Mouse (Mus musculus): ENCODE results near the gene Fer1l5. TPM values are rescaled to one million over a fixed set of nuclear protein-coding genes. Genes with fewer than 3 reads are reported as not detected.

Gene Fer1l5
- polyA plus RNA-seq, 1 experiment: not detected

GRCm38 (mm10) chr1:36404531-36404930 is 32.4 kb downstream of the Fer1l5 start:
- 70% methylated on average over 6 of the region's 6 CpGs for WGBS
- no peak for DNase-seq (ENCODE audit: low read depth, low spot score)

- DNase-seq (ENCODE audit: low read depth, low spot score): no peak
Measured at GRCm38 (mm10) chr1:36429511-36429910, 57.4 kb downstream of the Fer1l5 start.

GRCm38 (mm10) chr1:36432999-36433398 is 60.9 kb downstream of the Fer1l5 start:
- DNase-seq (ENCODE audit: low read depth, low spot score): no peak
- 74% methylated on average over 4 of the region's 4 CpGs for WGBS

More at GRCm38 (mm10) chr1:36429511-36429910, 57.4 kb downstream of the Fer1l5 start:
- WGBS: 96% methylated on average over 2 of the region's 2 CpGs

- WGBS: 94% methylated on average over 3 of the region's 3 CpGs
- DNase-seq (ENCODE audit: low read depth, low spot score): no peak
Measured at GRCm38 (mm10) chr1:36433616-36434015, 61.5 kb downstream of the Fer1l5 start.

- no peak for DNase-seq (ENCODE audit: low read depth, low spot score)
- WGBS: 79% methylated on average over 4 of the region's 4 CpGs
Measured at GRCm38 (mm10) chr1:36435071-36435470, 63.0 kb downstream of the Fer1l5 start.

GRCm38 (mm10) chr1:36436515-36436914 is 64.4 kb downstream of the Fer1l5 start:
- no peak for DNase-seq (ENCODE audit: low read depth, low spot score)
- 93% methylated on average over 6 of the region's 6 CpGs for WGBS

GRCm38 (mm10) chr1:36437223-36437622 is 65.1 kb downstream of the Fer1l5 start:
- WGBS: 93% methylated on average over 3 of the region's 3 CpGs
- no peak for DNase-seq (ENCODE audit: low read depth, low spot score)

GRCm38 (mm10) chr1:36441101-36441500 is 69.0 kb downstream of the Fer1l5 start:
- 71% methylated on average over 4 of the region's 4 CpGs for WGBS
- no peak for DNase-seq (ENCODE audit: low read depth, low spot score)

GRCm38 (mm10) chr1:36444471-36445464 is 72.7 kb downstream of the Fer1l5 start, which contains the start of gene Lman2l:
Gene Lman2l, minus strand, starts transcription at chr1:36445271.
- under 1% methylated on average over 57 of the region's 57 CpGs for WGBS
- DNase-seq (ENCODE audit: low read depth, low spot score): peak; percentile 90

- DNase-seq (ENCODE audit: low read depth, low spot score): no peak
- 35% methylated on average over 8 of the region's 8 CpGs for WGBS
Measured at GRCm38 (mm10) chr1:36445508-36445907, 73.4 kb downstream of the Fer1l5 start.

- no peak for DNase-seq (ENCODE audit: low read depth, low spot score)
- WGBS: 77% methylated on average over 5 of the region's 5 CpGs
Measured at GRCm38 (mm10) chr1:36446106-36446824, 74.2 kb downstream of the Fer1l5 start.

- DNase-seq (ENCODE audit: low read depth, low spot score): no peak
- WGBS: 80% methylated on average over 5 of the region's 5 CpGs
Measured at GRCm38 (mm10) chr1:36446841-36447240, 74.8 kb downstream of the Fer1l5 start.

- DNase-seq (ENCODE audit: low read depth, low spot score): no peak
- 89% methylated on average over 6 of the region's 6 CpGs for WGBS
Measured at GRCm38 (mm10) chr1:36454055-36454815, 82.1 kb downstream of the Fer1l5 start.

GRCm38 (mm10) chr1:36457388-36458014 is 85.4 kb downstream of the Fer1l5 start:
- 24% methylated on average over 7 of the region's 7 CpGs for WGBS
- DNase-seq (ENCODE audit: low read depth, low spot score): no peak

- 68% methylated on average over 5 of the region's 5 CpGs for WGBS
- no peak for DNase-seq (ENCODE audit: low read depth, low spot score)
Measured at GRCm38 (mm10) chr1:36458169-36458568, 86.1 kb downstream of the Fer1l5 start.

GRCm38 (mm10) chr1:36461829-36462228 is 89.7 kb downstream of the Fer1l5 start:
- DNase-seq (ENCODE audit: low read depth, low spot score): no peak
- WGBS: 21% methylated on average over 2 of the region's 2 CpGs

GRCm38 (mm10) chr1:36465641-36466160 is 93.6 kb downstream of the Fer1l5 start:
- 14% methylated on average over 4 of the region's 4 CpGs for WGBS
- no peak for DNase-seq (ENCODE audit: low read depth, low spot score)

- 69% methylated on average over 5 of the region's 5 CpGs for WGBS
- DNase-seq (ENCODE audit: low read depth, low spot score): no peak
Measured at GRCm38 (mm10) chr1:36467446-36467845, 95.4 kb downstream of the Fer1l5 start.

GRCm38 (mm10) chr1:36469811-36470444 is 97.8 kb downstream of the Fer1l5 start:
- 20% methylated on average over 2 of the region's 2 CpGs for WGBS
- DNase-seq (ENCODE audit: low read depth, low spot score): no peak

Data from large intestine, adult 2 months (tissue).